Mouse (Mus musculus): ENCODE data around the gene Corin. TPM values are rescaled to one million over a fixed set of nuclear protein-coding genes. Genes with fewer than 3 reads are reported as not detected.

Gene Corin
- polyA plus RNA-seq, 1 experiment, result 3.5 TPM

DNA sequence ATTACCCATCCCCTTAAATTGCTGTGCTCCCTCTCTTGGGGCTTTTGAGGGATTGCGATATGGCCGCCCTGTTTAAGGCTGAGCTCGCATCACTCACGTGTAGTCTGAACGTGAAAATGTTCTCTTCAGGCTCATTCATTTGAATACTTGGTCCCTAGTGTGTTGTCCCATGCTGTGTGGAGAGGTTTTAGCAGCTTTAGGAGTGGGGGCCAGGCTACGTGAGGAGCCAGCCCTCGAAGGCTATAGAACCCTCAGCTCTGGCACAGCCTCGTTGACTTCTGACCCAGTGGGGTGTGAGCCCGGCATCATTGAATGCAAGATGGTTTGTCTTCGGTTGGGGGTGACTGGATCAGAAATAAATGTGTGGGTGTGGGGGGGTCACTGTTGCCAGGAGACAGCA is 102.5 kb downstream of the Corin start:
- Histone ChIP-seq H3K27me3 (ENCODE audit: control insufficient read depth, insufficient read depth, low read length) (no peaks in the 10 kb centered on the region), H3K4me3 (ENCODE audit: control insufficient read depth, insufficient read depth, low read length) (no peak overlapping the region), H3K27ac (ENCODE audit: control insufficient read depth, insufficient read depth, low read length) (no peak overlapping the region), H3K36me3 (ENCODE audit: control insufficient read depth, insufficient read depth, low read length) (no peaks in the 10 kb centered on the region), H3K4me1 (replicated peaks; ENCODE audit: control insufficient read depth, insufficient read depth, low read length) (no peaks in the 10 kb centered on the region)
- 91% methylated on average over 10 of the region's 10 CpGs for WGBS
- DNase-seq, result no peak
- no peak for TF ChIP-seq POLR2A (IDR thresholded peaks at IDR 0.05; ENCODE audit: control insufficient read depth, extremely low read depth, insufficient read depth, low read length, poor library complexity)
- TF ChIP-seq CTCF (IDR thresholded peaks at IDR 0.05; ENCODE audit: borderline replicate concordance, control insufficient read depth, extremely low read depth, insufficient read depth, low read length, poor library complexity), result no peak

DNA sequence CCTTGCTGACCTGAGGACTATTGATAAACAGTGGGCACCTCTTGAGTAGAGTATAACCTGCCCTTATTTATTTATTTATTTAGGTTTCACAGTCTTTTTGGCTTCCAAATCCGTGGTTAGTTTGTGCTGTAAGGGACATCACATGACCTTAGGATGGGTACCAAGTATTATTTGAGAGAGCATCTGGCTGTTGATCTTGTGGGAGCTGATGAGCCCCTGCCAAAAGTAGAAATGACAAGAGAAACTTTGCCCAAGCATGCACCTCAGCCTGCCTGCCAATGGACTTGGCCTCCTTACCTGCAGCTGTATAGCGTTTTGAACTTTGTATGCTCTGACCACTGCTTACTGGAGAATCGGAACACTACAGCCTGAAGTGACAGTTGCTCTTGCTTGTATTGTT is 103.0 kb downstream of the Corin start:
- 80% methylated on average over 3 of the region's 3 CpGs for whole genome bisulfite sequencing
- H3K36me3 ChIP-seq (ENCODE audit: control insufficient read depth, insufficient read depth, low read length), result no peaks in the 10 kb centered on the region
- DNase-seq, result no peak
- no peaks in the 10 kb centered on the region for H3K27me3 ChIP-seq (ENCODE audit: control insufficient read depth, insufficient read depth, low read length)
- no peak for TF ChIP-seq POLR2A (IDR thresholded peaks at IDR 0.05; ENCODE audit: control insufficient read depth, extremely low read depth, insufficient read depth, low read length, poor library complexity)
- no peak for TF ChIP-seq CTCF (IDR thresholded peaks at IDR 0.05; ENCODE audit: borderline replicate concordance, control insufficient read depth, extremely low read depth, insufficient read depth, low read length, poor library complexity)
- H3K27ac ChIP-seq (ENCODE audit: control insufficient read depth, insufficient read depth, low read length), result no peak overlapping the region
- no peaks in the 10 kb centered on the region for H3K4me1 ChIP-seq (replicated peaks; ENCODE audit: control insufficient read depth, insufficient read depth, low read length)
- no peak overlapping the region for H3K4me3 ChIP-seq (ENCODE audit: control insufficient read depth, insufficient read depth, low read length)

DNA sequence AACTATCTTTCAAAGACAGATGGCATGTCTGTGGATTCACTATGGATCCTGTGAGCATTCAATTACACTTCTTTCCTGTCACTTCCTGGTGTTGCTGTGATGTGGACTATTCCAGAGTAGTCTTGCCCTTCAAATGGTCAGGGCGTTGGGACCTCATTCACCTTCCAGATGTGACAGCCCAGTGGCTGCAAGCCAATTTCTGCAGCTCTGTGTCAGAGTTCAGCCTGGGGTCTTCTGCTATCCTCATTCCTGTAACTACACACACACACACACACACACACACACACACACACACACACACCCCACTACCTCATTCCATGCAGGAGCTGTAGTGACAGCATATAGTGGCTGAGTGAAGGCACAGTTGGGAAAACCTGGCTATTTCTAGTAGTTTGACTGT is 122.1 kb downstream of the Corin start:
- DNase-seq, result no peak
- 68% methylated on average over 1 of the region's 1 CpGs for WGBS
- H3K4me1 ChIP-seq (replicated peaks; ENCODE audit: control insufficient read depth, insufficient read depth, low read length), result no peaks in the 10 kb centered on the region
- H3K36me3 ChIP-seq (ENCODE audit: control insufficient read depth, insufficient read depth, low read length), result no peaks in the 10 kb centered on the region
- TF ChIP-seq POLR2A (IDR thresholded peaks at IDR 0.05; ENCODE audit: control insufficient read depth, extremely low read depth, insufficient read depth, low read length, poor library complexity) (no peak), CTCF (IDR thresholded peaks at IDR 0.05; ENCODE audit: borderline replicate concordance, control insufficient read depth, extremely low read depth, insufficient read depth, low read length, poor library complexity) (no peak)
- H3K4me3 ChIP-seq (ENCODE audit: control insufficient read depth, insufficient read depth, low read length), result no peak overlapping the region
- H3K27me3 ChIP-seq (ENCODE audit: control insufficient read depth, insufficient read depth, low read length), result no peaks in the 10 kb centered on the region
- no peak overlapping the region for H3K27ac ChIP-seq (ENCODE audit: control insufficient read depth, insufficient read depth, low read length)

DNA sequence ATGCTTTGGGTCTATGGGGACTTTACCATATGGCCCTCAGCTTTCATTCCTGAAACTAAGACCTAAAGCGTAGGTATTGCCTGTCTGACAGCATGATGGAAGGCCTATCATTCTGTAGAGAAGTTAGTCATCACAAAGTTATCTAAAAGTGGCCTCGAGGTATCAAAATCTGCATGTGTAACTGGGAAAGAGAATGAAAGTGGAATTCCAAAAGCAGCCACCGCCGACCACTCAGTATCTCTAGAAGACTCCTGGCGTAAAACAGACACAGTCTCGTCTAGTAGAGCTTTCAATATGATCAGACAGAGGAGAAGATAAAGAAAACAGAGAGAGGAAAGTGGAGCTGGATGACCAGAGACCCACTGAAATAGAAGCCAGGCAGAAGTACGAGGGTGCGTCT is 123.7 kb downstream of the Corin start:
- Histone ChIP-seq H3K27me3 (ENCODE audit: control insufficient read depth, insufficient read depth, low read length) (no peaks in the 10 kb centered on the region), H3K4me1 (replicated peaks; ENCODE audit: control insufficient read depth, insufficient read depth, low read length) (no peaks in the 10 kb centered on the region), H3K27ac (ENCODE audit: control insufficient read depth, insufficient read depth, low read length) (no peak overlapping the region), H3K4me3 (ENCODE audit: control insufficient read depth, insufficient read depth, low read length) (no peak overlapping the region), H3K36me3 (ENCODE audit: control insufficient read depth, insufficient read depth, low read length) (no peaks in the 10 kb centered on the region)
- 85% methylated on average over 8 of the region's 8 CpGs for WGBS
- no peak for DNase-seq
- TF ChIP-seq CTCF (IDR thresholded peaks at IDR 0.05; ENCODE audit: borderline replicate concordance, control insufficient read depth, extremely low read depth, insufficient read depth, low read length, poor library complexity) (no peak), POLR2A (IDR thresholded peaks at IDR 0.05; ENCODE audit: control insufficient read depth, extremely low read depth, insufficient read depth, low read length, poor library complexity) (no peak)

DNA sequence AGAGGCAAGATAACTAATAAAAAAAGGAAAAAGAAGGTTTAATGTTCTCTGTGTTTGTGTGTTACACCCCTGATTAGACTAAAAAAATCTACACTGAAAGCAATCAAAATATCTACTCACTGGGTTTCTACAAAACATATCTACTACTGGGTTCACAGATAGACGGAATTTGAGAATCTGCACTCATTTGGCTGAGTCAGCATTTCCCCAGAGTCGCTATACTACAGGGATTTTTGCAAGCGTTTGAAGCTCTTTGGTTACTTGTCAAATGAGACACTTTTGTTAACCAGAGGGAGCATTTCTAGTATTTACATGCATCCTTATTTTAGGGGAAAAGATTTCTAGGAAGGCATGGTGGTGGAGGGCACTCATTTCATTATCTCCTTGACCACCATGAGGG is 136.3 kb downstream of the Corin start:
- WGBS, result 92% methylated on average over 3 of the region's 3 CpGs
- no peaks in the 10 kb centered on the region for H3K27me3 ChIP-seq (ENCODE audit: control insufficient read depth, insufficient read depth, low read length)
- no peaks in the 10 kb centered on the region for H3K4me1 ChIP-seq (replicated peaks; ENCODE audit: control insufficient read depth, insufficient read depth, low read length)
- H3K27ac ChIP-seq (ENCODE audit: control insufficient read depth, insufficient read depth, low read length), result no peak overlapping the region
- no peak for DNase-seq
- TF ChIP-seq CTCF (IDR thresholded peaks at IDR 0.05; ENCODE audit: borderline replicate concordance, control insufficient read depth, extremely low read depth, insufficient read depth, low read length, poor library complexity) (no peak), POLR2A (IDR thresholded peaks at IDR 0.05; ENCODE audit: control insufficient read depth, extremely low read depth, insufficient read depth, low read length, poor library complexity) (no peak)
- H3K36me3 ChIP-seq (ENCODE audit: control insufficient read depth, insufficient read depth, low read length), result no peaks in the 10 kb centered on the region
- no peak overlapping the region for H3K4me3 ChIP-seq (ENCODE audit: control insufficient read depth, insufficient read depth, low read length)

DNA sequence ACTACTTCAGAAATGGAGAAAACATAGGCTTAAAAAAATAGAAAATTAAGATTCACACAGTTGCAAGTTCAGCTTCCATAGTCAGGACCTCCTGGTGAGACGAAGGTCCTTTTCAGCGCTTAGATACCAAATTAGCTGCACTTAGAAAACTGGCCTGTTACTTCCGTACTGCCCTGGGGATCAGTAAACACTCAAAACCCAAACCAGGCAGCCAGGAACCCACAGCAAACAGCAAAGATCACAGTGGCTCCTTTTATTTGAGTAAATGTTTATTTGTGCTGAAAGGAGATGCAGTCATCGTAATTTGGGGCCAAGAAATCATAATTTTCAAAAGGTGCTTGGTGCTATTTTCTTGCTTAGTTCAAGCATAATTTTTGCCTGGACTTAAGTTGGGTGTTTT is 138.5 kb downstream of the Corin start:
- Histone ChIP-seq H3K27me3 (ENCODE audit: control insufficient read depth, insufficient read depth, low read length) (no peaks in the 10 kb centered on the region), H3K36me3 (ENCODE audit: control insufficient read depth, insufficient read depth, low read length) (no peaks in the 10 kb centered on the region), H3K27ac (ENCODE audit: control insufficient read depth, insufficient read depth, low read length) (no peak overlapping the region), H3K4me1 (replicated peaks; ENCODE audit: control insufficient read depth, insufficient read depth, low read length) (no peaks in the 10 kb centered on the region), H3K4me3 (ENCODE audit: control insufficient read depth, insufficient read depth, low read length) (no peak overlapping the region)
- 81% methylated on average over 4 of the region's 4 CpGs for WGBS
- TF ChIP-seq CTCF (IDR thresholded peaks at IDR 0.05; ENCODE audit: borderline replicate concordance, control insufficient read depth, extremely low read depth, insufficient read depth, low read length, poor library complexity) (no peak), POLR2A (IDR thresholded peaks at IDR 0.05; ENCODE audit: control insufficient read depth, extremely low read depth, insufficient read depth, low read length, poor library complexity) (no peak)
- no peak for DNase-seq

DNA sequence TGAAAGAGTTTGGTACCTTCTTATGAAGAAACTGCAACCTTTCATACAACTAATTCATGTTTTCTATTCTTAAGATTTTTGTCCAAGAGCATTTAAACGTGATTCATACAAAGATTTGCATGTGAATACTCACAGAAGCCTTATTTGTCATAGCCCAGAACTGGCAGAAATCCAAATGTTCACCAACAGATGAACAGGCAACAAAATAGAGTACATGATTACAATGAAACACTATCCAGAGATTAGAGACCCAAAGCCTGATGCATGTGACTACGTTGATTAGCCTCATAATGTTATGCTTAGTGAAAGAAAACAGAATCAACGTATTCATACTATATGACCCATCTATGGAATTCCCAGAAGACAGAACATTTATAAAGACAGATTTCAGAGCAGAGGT is 140.4 kb downstream of the Corin start:
- Histone ChIP-seq H3K4me1 (replicated peaks; ENCODE audit: control insufficient read depth, insufficient read depth, low read length) (no peaks in the 10 kb centered on the region), H3K27me3 (ENCODE audit: control insufficient read depth, insufficient read depth, low read length) (no peaks in the 10 kb centered on the region), H3K27ac (ENCODE audit: control insufficient read depth, insufficient read depth, low read length) (no peak overlapping the region), H3K4me3 (ENCODE audit: control insufficient read depth, insufficient read depth, low read length) (no peak overlapping the region), H3K36me3 (ENCODE audit: control insufficient read depth, insufficient read depth, low read length) (no peaks in the 10 kb centered on the region)
- no peak for TF ChIP-seq CTCF (IDR thresholded peaks at IDR 0.05; ENCODE audit: borderline replicate concordance, control insufficient read depth, extremely low read depth, insufficient read depth, low read length, poor library complexity)
- no peak for TF ChIP-seq POLR2A (IDR thresholded peaks at IDR 0.05; ENCODE audit: control insufficient read depth, extremely low read depth, insufficient read depth, low read length, poor library complexity)
- DNase-seq, result no peak
- WGBS, result 76% methylated on average over 3 of the region's 3 CpGs

Data from thymus, adult 2 months (tissue).